Mouse (Mus musculus): Measurements from ENCODE around the gene Slc6a17.

The Slc6a17 gene

GRCm38 (mm10) chr3:107517631-107518108, at the start of gene Slc6a17:
Gene Slc6a17 (minus strand): TSS chr3:107518018.
- no peak for DNase-seq (ENCODE audit: low spot score in 2 of 2)

DNA sequence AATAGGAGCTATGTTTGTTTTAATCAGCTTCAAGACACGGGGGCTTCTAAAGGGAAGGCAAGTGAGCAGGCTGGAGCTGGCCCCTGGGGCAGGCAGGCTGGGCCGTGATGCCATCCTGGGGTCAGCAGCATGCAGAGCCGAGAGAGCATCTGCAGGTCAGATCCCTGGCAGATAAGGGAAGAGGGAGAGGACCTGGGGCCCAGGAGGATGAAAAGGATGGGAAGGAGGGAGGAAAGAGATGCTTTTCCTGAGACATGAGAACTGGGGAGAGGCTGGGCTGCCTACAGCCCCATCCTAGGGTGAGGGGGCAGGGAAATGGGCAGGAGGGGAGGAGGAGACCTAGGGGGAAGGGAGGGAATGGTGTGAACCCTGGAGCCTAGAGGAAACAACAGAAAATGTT, 47.5 kb upstream of the Slc6a17 start:
- no peak for DNase-seq (ENCODE audit: low spot score in 2 of 2)

DNA sequence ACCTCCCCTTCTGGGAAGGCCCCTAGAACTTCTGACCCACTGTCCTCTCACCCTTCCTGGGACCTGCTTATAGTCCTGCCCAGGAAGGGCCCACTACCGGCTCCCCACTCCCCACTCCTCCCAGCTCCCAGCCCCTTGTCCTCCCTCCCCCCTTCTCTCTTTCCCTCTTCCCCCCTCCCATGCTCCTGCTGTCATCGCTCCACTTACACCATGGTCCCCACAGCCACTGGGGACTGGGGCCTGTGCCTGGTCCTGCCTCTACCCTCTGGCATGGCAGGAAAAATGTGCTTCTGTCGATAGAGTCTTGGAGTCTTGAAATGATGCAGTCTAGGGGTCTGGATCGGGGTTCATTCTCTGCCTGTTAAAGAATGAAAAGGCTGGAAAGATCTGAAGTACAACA, 46.1 kb upstream of the Slc6a17 start:
- no peak for DNase-seq (ENCODE audit: low spot score in 2 of 2)

- no peak for DNase-seq (ENCODE audit: low spot score in 2 of 2)
Observed at GRCm38 (mm10) chr3:107562591-107562990, 44.8 kb upstream of the Slc6a17 start.

DNA sequence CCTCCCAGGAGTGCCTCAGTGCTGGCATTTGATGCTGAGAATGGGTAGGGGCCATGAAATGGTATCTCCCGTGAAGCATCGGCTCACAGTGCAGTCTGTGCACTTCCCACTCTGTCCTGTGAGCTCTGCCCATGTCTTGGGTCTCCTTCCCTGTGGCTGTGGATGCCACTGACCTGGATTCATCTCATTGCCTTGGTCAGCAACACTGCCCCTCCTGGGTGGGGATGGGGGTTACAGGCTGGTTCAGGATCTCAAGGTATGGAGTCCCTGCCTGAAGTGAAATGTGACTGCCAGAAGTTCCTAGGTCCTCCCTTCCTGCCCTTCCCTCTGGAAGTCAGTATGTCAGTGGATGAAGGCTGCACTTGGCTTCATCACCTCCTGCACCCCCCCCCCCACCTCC, 44.3 kb upstream of the Slc6a17 start:
- DNase-seq (ENCODE audit: low spot score in 2 of 2), result no peak

DNA sequence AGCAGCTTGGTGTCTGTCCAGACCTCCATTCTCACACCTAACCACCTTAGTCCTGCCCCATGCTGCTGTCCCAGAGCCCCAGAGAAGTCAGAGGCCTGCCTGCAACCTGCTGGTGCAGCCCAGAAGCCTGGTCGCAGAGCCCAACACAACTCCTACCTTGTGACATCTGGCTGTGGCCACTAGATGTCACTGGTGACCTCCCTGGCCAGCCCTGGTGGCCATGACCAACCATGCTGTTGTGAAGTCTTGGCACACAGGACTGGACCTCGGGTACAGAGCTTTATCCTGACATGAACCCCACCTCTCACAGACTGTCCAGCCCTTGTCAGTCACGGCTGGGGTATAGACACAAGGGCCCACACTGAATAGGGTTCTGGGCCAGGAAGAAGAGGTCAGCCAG, 41.4 kb upstream of the Slc6a17 start:
- DNase-seq (ENCODE audit: low spot score in 2 of 2), result peak; percentile 23 to 37

DNA sequence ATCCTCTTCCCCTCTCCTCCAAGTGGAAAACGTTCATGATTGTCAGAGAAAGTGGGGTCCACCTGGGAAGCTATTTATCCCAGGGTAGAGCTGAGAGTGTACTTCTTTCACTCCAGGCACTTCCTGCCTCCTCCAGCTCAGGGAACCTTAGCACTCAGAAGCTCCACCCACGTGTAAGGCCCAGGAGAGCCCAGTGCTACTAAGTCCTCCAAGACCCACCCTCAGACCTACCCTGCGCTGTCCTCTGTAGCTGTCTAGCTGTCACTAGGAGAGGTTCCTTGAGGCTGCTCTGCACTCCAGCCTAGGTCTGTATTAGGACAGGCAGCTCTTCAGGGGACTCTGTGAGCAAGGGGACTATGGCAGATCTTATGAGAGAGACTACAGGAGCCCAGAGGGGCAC, 40.9 kb upstream of the Slc6a17 start:
- DNase-seq (ENCODE audit: low spot score in 2 of 2), result no peak

DNA sequence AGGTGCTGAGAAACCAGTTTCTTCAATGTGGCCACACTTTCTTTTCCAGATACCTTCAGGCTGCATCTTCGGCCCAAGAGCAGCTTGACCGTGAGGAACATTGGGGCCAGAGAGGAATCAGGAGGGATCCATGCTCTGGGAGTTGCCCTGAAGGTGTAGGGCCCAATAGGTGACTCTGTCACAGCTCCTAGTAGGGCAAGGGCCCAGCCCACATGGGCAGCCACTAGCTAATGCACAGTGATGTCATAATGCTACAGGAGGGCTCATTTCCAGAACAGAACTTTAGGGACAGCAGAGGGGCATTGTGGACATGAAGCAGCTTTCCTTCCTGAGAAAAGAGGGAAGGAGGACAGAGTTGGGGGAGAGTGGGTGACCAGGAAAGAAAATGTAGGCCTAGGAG, 37.0 kb upstream of the Slc6a17 start, which contains the start of gene Ubl4b:
Gene Ubl4b (minus strand): TSS at position 232 of the 400 bp plus-strand sequence.
- DNase-seq (ENCODE audit: low spot score in 2 of 2), result no peak

DNA sequence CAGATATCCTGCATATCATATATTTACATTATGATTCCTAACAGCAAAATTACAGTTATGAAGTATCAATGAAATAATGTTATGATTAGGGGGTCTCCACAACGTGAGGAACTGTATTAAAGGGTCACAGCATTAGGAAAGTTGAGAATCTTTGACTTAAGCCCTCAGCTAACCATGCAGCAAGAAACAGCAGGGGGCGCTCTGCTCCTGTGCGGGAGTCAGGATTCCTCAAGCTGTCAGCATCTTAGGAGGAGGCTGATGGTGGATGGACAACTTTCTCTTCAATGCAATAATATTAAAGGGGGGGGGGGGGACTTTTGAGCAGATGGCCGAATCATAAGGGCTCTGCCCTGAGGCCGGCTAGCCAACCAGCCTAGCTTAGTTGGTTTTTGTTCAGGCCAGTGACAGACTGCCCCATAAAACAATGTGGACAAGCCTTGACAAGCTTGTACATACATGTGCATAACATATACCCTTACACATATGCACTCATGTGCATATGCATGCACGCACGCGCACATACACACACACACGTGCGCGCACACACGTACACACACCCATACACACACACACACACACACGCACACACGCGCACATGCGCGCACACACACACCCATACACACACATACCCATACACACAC, 32.7 kb upstream of the Slc6a17 start:
- DNase-seq (ENCODE audit: low spot score in 2 of 2), result peak in 1 of 2 experiments; percentile 8

- no peak for DNase-seq (ENCODE audit: low spot score in 2 of 2)
Observed at GRCm38 (mm10) chr3:107546956-107547355, 29.1 kb upstream of the Slc6a17 start.

- no peak for DNase-seq (ENCODE audit: low spot score in 2 of 2)
Observed at GRCm38 (mm10) chr3:107545716-107546412, 28.0 kb upstream of the Slc6a17 start.

DNA sequence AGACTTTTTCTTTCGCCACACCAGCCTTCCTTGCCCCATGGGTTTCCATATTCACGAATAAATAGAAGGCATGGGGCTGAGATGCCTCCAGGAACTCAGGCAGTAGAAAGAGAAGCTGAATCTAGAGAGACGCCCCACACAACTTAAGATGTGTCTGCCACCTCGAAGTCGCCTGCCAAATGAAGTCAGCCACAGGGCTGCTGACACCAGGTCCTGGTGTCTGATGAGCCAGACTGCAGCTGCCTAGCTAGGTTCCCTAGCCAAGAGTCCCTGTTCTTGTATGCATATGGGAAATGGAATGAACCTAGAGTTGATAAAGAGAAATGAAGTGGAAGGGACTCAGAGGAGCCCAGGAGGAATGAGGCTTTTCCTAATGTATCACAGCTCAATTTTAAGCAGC, 27.5 kb upstream of the Slc6a17 start:
- DNase-seq (ENCODE audit: low spot score in 2 of 2), result no peak

DNA sequence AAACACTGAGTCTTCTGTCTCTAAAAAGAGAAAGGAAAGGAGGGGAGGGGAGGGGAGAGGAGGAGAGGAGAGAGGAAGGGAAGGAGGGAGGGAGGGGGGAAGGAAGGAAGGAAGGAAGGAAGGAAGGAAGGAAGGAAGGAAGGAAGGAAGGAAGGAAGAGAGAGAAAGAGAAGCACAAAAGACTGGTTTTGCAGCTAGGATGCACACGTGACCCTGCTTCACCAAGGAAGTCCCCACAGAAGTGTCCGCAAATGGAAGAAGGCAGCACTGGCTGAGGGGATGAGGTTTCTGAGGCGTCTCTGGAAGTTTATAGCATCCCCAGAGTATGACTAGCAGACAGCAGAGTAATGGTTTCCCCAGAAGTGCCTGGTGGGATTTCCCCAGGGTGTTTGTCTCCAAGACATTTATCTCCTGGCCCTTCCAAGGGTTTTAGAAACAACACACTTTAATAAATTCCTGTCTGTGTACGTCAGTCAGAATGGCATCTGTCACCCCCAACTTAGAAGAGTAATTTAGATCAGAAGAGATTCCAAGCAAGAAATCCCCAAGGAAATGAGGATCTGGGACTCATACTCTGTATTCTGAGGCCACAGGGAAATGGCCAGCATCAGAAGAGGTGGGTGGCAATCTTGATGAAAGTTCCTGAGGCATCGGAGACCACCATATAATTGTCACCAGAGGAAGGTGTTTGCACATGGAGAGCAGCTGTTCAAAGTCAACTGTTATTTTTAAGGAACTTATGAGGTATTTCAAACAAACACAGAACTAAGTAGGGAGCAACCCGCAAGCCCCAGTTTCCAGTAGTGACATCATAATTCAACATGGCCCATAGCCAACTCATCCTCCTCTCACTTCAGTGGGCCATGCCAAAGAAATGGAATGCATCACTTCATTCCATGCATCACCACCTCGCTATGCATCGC, 25.6 kb upstream of the Slc6a17 start:
- no peak for DNase-seq (ENCODE audit: low spot score in 2 of 2)

DNA sequence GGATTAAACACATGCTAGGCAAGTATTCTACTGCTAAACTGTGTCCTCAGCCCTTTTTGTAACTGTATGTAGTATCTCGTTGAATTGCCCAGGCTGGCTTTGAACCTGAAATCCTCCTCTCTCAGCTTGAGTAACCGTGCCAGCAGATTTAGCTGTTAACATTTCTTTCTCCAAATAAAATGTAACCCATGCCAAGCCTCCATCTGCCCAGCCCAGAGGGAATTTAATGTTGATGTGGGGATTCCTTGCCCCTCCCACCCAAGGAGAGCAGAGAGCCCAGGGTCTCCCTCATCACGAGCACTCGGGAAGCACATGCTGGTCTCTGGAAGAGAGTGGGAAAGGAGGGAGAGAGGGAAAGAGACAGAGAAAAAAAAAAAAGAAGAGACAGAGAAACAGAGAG, 24.8 kb upstream of the Slc6a17 start:
- no peak for DNase-seq (ENCODE audit: low spot score in 2 of 2)

- DNase-seq (ENCODE audit: low spot score in 2 of 2), result no peak
Observed at GRCm38 (mm10) chr3:107537504-107537889, 19.7 kb upstream of the Slc6a17 start.

- no peak for DNase-seq (ENCODE audit: low spot score in 2 of 2)
Observed at GRCm38 (mm10) chr3:107536810-107537503, 19.1 kb upstream of the Slc6a17 start.

GRCm38 (mm10) chr3:107534951-107535350, 17.1 kb upstream of the Slc6a17 start:
- DNase-seq (ENCODE audit: low spot score in 2 of 2), result no peak

DNA sequence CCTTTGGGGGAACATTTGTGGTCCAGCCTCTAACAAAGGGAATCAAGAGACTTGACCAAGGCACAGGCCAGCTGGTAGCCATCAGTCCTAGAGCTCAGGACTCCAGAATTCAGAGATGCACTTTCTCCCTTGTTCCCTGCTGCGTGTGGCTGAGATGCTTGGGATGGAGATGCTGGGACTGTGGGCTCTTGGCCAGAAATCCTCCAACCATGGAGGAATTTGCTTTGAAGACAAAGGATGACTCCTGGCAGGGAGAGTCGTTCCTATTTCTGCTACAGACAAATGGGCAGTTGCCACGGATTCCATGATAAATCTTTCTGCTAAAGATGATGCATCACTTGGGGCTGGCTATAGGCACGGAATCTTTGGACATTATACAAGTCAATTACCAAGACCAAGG, 15.7 kb upstream of the Slc6a17 start:
- no peak for DNase-seq (ENCODE audit: low spot score in 2 of 2)

- DNase-seq (ENCODE audit: low spot score in 2 of 2), result no peak
Observed at GRCm38 (mm10) chr3:107530581-107530980, 12.8 kb upstream of the Slc6a17 start.

- DNase-seq (ENCODE audit: low spot score in 2 of 2), result no peak
Observed at GRCm38 (mm10) chr3:107529182-107529581, 11.4 kb upstream of the Slc6a17 start.

DNA sequence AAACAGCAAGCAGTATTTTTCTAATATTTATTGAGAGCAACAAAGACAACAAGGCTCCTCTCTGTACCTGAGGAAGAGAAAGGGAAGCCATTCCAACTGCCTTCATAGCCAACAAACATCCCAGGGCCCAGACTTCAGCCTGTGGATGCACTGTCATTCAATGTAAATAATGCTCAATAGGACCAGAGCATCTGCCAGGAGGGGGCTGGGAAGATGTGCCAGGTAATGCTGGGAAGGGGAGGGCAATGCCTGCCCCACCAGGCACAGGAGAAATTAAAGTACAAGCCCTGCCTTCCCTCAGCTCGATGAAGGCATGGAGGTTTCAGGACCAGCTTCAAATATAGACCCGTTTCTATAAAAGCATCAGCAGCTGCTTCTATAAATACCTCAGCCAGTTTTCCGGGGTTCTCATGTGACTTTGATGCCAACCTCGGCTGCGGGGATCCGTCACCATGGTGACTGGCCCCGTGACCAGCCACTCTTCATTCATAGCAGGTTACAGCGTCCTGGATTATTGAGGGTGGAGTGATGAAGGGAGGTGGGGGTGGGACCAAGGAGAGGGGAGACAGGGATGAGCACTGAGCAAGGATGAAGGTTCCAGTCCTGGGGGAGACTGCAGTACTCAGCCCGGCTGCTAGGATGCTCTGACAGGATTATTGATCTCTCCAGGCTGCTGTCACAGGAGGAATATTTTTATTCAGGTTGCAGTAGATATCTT, 10.7 kb upstream of the Slc6a17 start:
- DNase-seq (ENCODE audit: low spot score in 2 of 2), result no peak
